8 mouse cellular contexts compared by ENCODE assay signal in genomic region chr4:47473968-47474729, GRCm38 (mm10). TPM values are rescaled to one million over a fixed set of nuclear protein-coding genes. Genes with fewer than 3 reads are reported as not detected.
A peak's percentile ranks its signal among the peaks of the same experiment; 100 is the strongest.
DNase-seq lines count a peak whose midpoint lies in the region; ATAC-seq and TF ChIP-seq lines count a peak whose summit lies in the region.

Alg2 (minus strand) TSS chr4:47474333.
Sec61b (plus strand) TSS chr4:47474658.

- H3K9ac ChIP-seq in forebrain, embryonic 12.5 days = peak within 1 kb of the TSS; percentile 90
- H3K9ac ChIP-seq in heart, postnatal 0 days (replicated peaks; ENCODE audit: low read depth, low read length) = peak within 1 kb of the TSS; percentile 76
- peak within 1 kb of the TSS; percentile 88 for H3K9ac ChIP-seq in liver, embryonic 16.5 days (ENCODE audit: low read depth, low read length)
- peak within 1 kb of the TSS; percentile 95 for H3K9ac ChIP-seq in neural tube, embryonic 13.5 days

- H3K27ac ChIP-seq in forebrain, embryonic 12.5 days = peak within 1 kb of the TSS; percentile 98
- H3K27ac ChIP-seq in heart, postnatal 0 days (ENCODE audit: low read depth) = peak within 1 kb of the TSS; percentile 90
- peak within 1 kb of the TSS; percentile 94 for H3K27ac ChIP-seq in liver, embryonic 16.5 days (ENCODE audit: low read length)
- peak within 1 kb of the TSS; percentile 99 for H3K27ac ChIP-seq in neural tube, embryonic 13.5 days (replicated peaks)
- peak within 1 kb of the TSS; percentile 88 for H3K27ac ChIP-seq in testis, adult 2 months (ENCODE audit: control insufficient read depth, insufficient read depth, low read depth, low read length)

- H3K4me2 ChIP-seq in forebrain, embryonic 12.5 days = peak within 1 kb of the TSS; percentile 72
- peak within 1 kb of the TSS; percentile 71 for H3K4me2 ChIP-seq in heart, postnatal 0 days (ENCODE audit: low read depth, low read length)
- H3K4me2 ChIP-seq in liver, embryonic 16.5 days (ENCODE audit: low read depth, low read length) = peak within 1 kb of the TSS; percentile 86
- peak within 1 kb of the TSS; percentile 70 for H3K4me2 ChIP-seq in neural tube, embryonic 13.5 days

- DNase-seq in c-Kit-positive CD71-positive TER-119-positive erythroid progenitor cells, embryonic 14.5 days (ENCODE audit: low spot score) = peak; percentile 96
- peak; percentile 98 for DNase-seq in heart, postnatal 0 days (ENCODE audit: low spot score)
- DNase-seq in kidney, postnatal 4 days = peak; percentile 98 to 99

- WGBS in forebrain, embryonic 12.5 days = under 1% methylated on average over 56 of the region's 58 CpGs
- WGBS in heart, postnatal 0 days = under 1% methylated on average over 57 of the region's 58 CpGs
- WGBS in liver, embryonic 16.5 days (ENCODE audit: insufficient replicate concordance) = under 1% methylated on average over 58 of the region's 58 CpGs
- under 1% methylated on average over 55 of the region's 58 CpGs for WGBS in neural tube, embryonic 13.5 days

- ATAC-seq in forebrain, embryonic 12.5 days (ENCODE audit: low FRiP score) = peak; percentile 96
- ATAC-seq in heart, postnatal 0 days (ENCODE audit: insufficient read depth, low read depth) = peak; percentile 99
- peak; percentile 97 for ATAC-seq in liver, embryonic 16.5 days (ENCODE audit: low read depth)
- ATAC-seq in neural tube, embryonic 13.5 days (ENCODE audit: low read depth) = peak; percentile 98

- no peak for TF ChIP-seq CTCF in E14TG2a.4 (conservative IDR thresholded peaks at IDR 0.05; ENCODE audit: low read length)
- TF ChIP-seq CTCF in heart, postnatal 0 days (IDR thresholded peaks at IDR 0.05; ENCODE audit: low read depth) = peak; percentile 18
- TF ChIP-seq CTCF in testis, adult 2 months (IDR thresholded peaks at IDR 0.05; ENCODE audit: control insufficient read depth, insufficient read depth, insufficient replicate concordance, low read depth, low read length) = no peak

- peaks cover 68% of the 10 kb centered on the region for H3K36me3 ChIP-seq in E14TG2a.4 (ENCODE audit: insufficient read depth, low read length)
- peaks cover 60% of the 10 kb centered on the region for H3K36me3 ChIP-seq in forebrain, embryonic 12.5 days (replicated peaks)
- peaks cover 54% of the 10 kb centered on the region for H3K36me3 ChIP-seq in heart, postnatal 0 days (replicated peaks; ENCODE audit: control insufficient read depth, insufficient read depth, low read length)
- H3K36me3 ChIP-seq in liver, embryonic 16.5 days (ENCODE audit: control insufficient read depth, insufficient read depth) = peaks cover 30% of the 10 kb centered on the region
- peaks cover 65% of the 10 kb centered on the region for H3K36me3 ChIP-seq in neural tube, embryonic 13.5 days
- H3K36me3 ChIP-seq in testis, adult 2 months (ENCODE audit: control insufficient read depth, insufficient read depth, low read length) = no peaks in the 10 kb centered on the region

- peaks cover 28% of the 10 kb centered on the region for H3K4me1 ChIP-seq in E14TG2a.4 (replicated peaks; ENCODE audit: low read depth, low read length)
- H3K4me1 ChIP-seq in forebrain, embryonic 12.5 days = peaks cover 25% of the 10 kb centered on the region
- peaks cover 14% of the 10 kb centered on the region for H3K4me1 ChIP-seq in heart, postnatal 0 days (ENCODE audit: control insufficient read depth, insufficient read depth)
- peaks cover 19% of the 10 kb centered on the region for H3K4me1 ChIP-seq in liver, embryonic 16.5 days (ENCODE audit: control insufficient read depth, low read depth, low read length)
- peaks cover 39% of the 10 kb centered on the region for H3K4me1 ChIP-seq in neural tube, embryonic 13.5 days (replicated peaks)
- peaks cover 5% of the 10 kb centered on the region for H3K4me1 ChIP-seq in testis, adult 2 months (ENCODE audit: control insufficient read depth, insufficient read depth, low read length)

- peak within 1 kb of the TSS; percentile 97 for H3K4me3 ChIP-seq in E14TG2a.4 (replicated peaks; ENCODE audit: low read length)
- H3K4me3 ChIP-seq in forebrain, embryonic 12.5 days (replicated peaks) = peak within 1 kb of the TSS; percentile 80
- H3K4me3 ChIP-seq in heart, postnatal 0 days (ENCODE audit: low read depth, low read length) = peak within 1 kb of the TSS; percentile 85
- peak within 1 kb of the TSS; percentile 96 for H3K4me3 ChIP-seq in liver, embryonic 16.5 days (ENCODE audit: low read depth, low read length)
- H3K4me3 ChIP-seq in neural tube, embryonic 13.5 days = peak within 1 kb of the TSS; percentile 89
- peak within 1 kb of the TSS; percentile 97 for H3K4me3 ChIP-seq in testis, adult 2 months (ENCODE audit: control insufficient read depth, low read depth, low read length)

- H3K27me3 ChIP-seq in E14TG2a.4 (ENCODE audit: insufficient read depth, low read length) = no peaks in the 10 kb centered on the region
- H3K27me3 ChIP-seq in forebrain, embryonic 12.5 days = no peaks in the 10 kb centered on the region
- H3K27me3 ChIP-seq in heart, postnatal 0 days (ENCODE audit: control insufficient read depth, insufficient read depth, low read length) = no peaks in the 10 kb centered on the region
- no peaks in the 10 kb centered on the region for H3K27me3 ChIP-seq in liver, embryonic 16.5 days (ENCODE audit: control insufficient read depth, insufficient read depth, low read depth, low read length)
- H3K27me3 ChIP-seq in neural tube, embryonic 13.5 days = no peaks in the 10 kb centered on the region
- H3K27me3 ChIP-seq in testis, adult 2 months (ENCODE audit: control insufficient read depth, insufficient read depth, low read length) = no peaks in the 10 kb centered on the region

- TF ChIP-seq POLR2A in testis, adult 2 months (IDR thresholded peaks at IDR 0.05; ENCODE audit: control insufficient read depth, low read depth, low read length) = peak; percentile 74

- peaks cover 17% of the 10 kb centered on the region for H3K9me3 ChIP-seq in E14TG2a.4 (ENCODE audit: low read length)
- H3K9me3 ChIP-seq in forebrain, embryonic 12.5 days = no peaks in the 10 kb centered on the region
- no peaks in the 10 kb centered on the region for H3K9me3 ChIP-seq in heart, postnatal 0 days (replicated peaks; ENCODE audit: control insufficient read depth, low read length)
- H3K9me3 ChIP-seq in liver, embryonic 16.5 days (replicated peaks; ENCODE audit: control insufficient read depth, low read length) = no peaks in the 10 kb centered on the region
- H3K9me3 ChIP-seq in neural tube, embryonic 13.5 days = peaks cover 11% of the 10 kb centered on the region; the same call in 1 of the 2 replicates

- peak; percentile 98 for TF ChIP-seq EP300 in heart, postnatal 0 days (IDR thresholded peaks at IDR 0.05; ENCODE audit: low read depth)

RNA-seq across cellular contexts. Expression of gene Alg2, which starts in this region (rescaled TPM):
- polyA plus RNA-seq in forebrain, embryonic 12.5 days (2016; fragmentation: Nextera tagmentation; extraction: Ambion mirVana) = 136 and 143 TPM in 2 replicates
- 12.4 and 16.7 TPM in 2 replicates for total RNA-seq in heart, postnatal 0 days (2014; rRNA removed; ENCODE audit: low replicate concordance)
- polyA plus RNA-seq in heart, postnatal 0 days (2015; fragmentation: Nextera tagmentation; extraction: Ambion mirVana) = 12.7 and 12.9 TPM in 2 replicates
- 13.2 and 14.2 TPM in 2 replicates for polyA plus RNA-seq in liver, embryonic 16.5 days (2015; fragmentation: Nextera tagmentation; extraction: Ambion mirVana)
- 285 and 310 TPM in 2 replicates for polyA plus RNA-seq in neural tube, embryonic 13.5 days (2015; fragmentation: Nextera tagmentation; extraction: Ambion mirVana)
- polyA plus RNA-seq in testis, adult 2 months (2012; rRNA removed) = 5.5 and 5.8 TPM in 2 replicates

RNA-seq across cellular contexts. Expression of gene Sec61b, which starts in this region (rescaled TPM):
- 299 and 325 TPM in 2 replicates for polyA plus RNA-seq in forebrain, embryonic 12.5 days (2016; fragmentation: Nextera tagmentation; extraction: Ambion mirVana)
- 68.0 and 102 TPM in 2 replicates for total RNA-seq in heart, postnatal 0 days (2014; rRNA removed; ENCODE audit: low replicate concordance)
- polyA plus RNA-seq in heart, postnatal 0 days (2015; fragmentation: Nextera tagmentation; extraction: Ambion mirVana) = 104 and 120 TPM in 2 replicates
- 217 and 226 TPM in 2 replicates for polyA plus RNA-seq in liver, embryonic 16.5 days (2015; fragmentation: Nextera tagmentation; extraction: Ambion mirVana)
- polyA plus RNA-seq in neural tube, embryonic 13.5 days (2015; fragmentation: Nextera tagmentation; extraction: Ambion mirVana) = 253 and 291 TPM in 2 replicates
- polyA plus RNA-seq in testis, adult 2 months (2012; rRNA removed) = 43.6 and 57.8 TPM in 2 replicates

Comparison
In these comparisons a context has a peak if more than half of its experiments do, and no peak if none do; other contexts are left out.
1. Peak in every context shown above with its lines: DNase-seq, ATAC-seq, H3K4me3 ChIP-seq and H3K27ac ChIP-seq.